Mouse (Mus musculus): ENCODE measurements around the gene Fam71e1. TPM values are rescaled to one million over a fixed set of nuclear protein-coding genes. Genes with fewer than 3 reads are reported as not detected.

Gene Fam71e1
- polyA plus RNA-seq, 1 experiment from 2014 or later = 28.9 TPM

DNA sequence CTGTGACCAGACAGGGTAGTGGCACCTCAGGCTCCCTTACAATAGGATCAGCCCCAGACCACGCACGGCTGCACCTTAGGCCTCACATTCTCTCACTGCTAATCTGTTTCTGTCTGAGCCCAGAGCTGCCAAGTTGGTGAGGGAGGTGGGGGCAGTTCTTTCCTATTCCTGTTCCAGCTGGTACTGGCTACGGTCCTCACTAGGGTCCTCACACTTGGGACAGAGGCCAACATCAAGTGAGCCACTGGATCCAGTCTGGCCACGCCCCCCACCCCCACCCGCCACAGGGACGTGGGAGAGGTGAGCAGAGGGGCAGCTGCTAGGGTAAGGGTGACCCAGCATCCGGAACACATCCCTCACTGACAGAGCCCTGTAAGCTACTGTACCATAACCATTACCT is 40.6 kb downstream of the Fam71e1 start:
- WGBS = 77% methylated on average over 7 of the region's 7 CpGs
- no peaks in the 10 kb centered on the region for H3K36me3 ChIP-seq (ENCODE audit: control insufficient read depth, insufficient read depth)
- no peak overlapping the region for H3K9ac ChIP-seq (replicated peaks; ENCODE audit: low read depth, low read length)

DNA sequence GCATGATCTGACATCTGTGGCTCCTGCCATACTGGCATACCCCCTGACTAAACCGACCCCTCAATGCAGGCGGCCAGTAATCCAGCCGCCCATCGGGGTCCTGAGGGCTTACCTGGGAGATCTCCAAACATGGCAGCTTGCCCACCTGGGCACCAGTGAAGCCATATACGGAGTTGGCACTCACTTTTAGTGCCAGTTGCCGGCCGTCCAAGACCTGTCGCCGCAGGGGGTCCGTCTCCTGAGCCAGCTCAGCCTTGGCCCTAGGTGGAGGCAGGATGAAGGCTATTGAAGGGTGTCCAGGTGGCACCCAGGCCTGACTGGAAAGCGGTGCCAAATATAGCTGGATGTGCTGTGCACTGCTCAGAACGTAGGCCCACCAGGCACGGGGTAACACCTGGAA is 41.1 kb downstream of the Fam71e1 start:
- Histone ChIP-seq H3K9ac (replicated peaks; ENCODE audit: low read depth, low read length) (no peak overlapping the region), H3K27ac (ENCODE audit: low read length) (no peak overlapping the region), H3K4me3 (replicated peaks; ENCODE audit: low read length) (no peak overlapping the region), H3K36me3 (ENCODE audit: control insufficient read depth, insufficient read depth) (no peaks in the 10 kb centered on the region), H3K4me2 (ENCODE audit: low read length) (no peak overlapping the region), H3K9me3 (ENCODE audit: control insufficient read depth, low read length) (no peaks in the 10 kb centered on the region), H3K27me3 (replicated peaks; ENCODE audit: control insufficient read depth, insufficient read depth, low read length) (no peaks in the 10 kb centered on the region), H3K4me1 (replicated peaks; ENCODE audit: control insufficient read depth, insufficient read depth, low read length) (no peaks in the 10 kb centered on the region)
- 86% methylated on average over 13 of the region's 13 CpGs for WGBS
- ATAC-seq = no peak

More for the DNA sequence above, 40.6 kb downstream of the Fam71e1 start:
- no peaks in the 10 kb centered on the region for H3K9me3 ChIP-seq (ENCODE audit: control insufficient read depth, low read length)
- no peak overlapping the region for H3K27ac ChIP-seq (ENCODE audit: low read length)
- no peak overlapping the region for H3K4me2 ChIP-seq (ENCODE audit: low read length)
- H3K4me3 ChIP-seq (replicated peaks; ENCODE audit: low read length) = no peak overlapping the region
- H3K27me3 ChIP-seq (replicated peaks; ENCODE audit: control insufficient read depth, insufficient read depth, low read length) = no peaks in the 10 kb centered on the region
- H3K4me1 ChIP-seq (replicated peaks; ENCODE audit: control insufficient read depth, insufficient read depth, low read length) = no peaks in the 10 kb centered on the region
- no peak for ATAC-seq

DNA sequence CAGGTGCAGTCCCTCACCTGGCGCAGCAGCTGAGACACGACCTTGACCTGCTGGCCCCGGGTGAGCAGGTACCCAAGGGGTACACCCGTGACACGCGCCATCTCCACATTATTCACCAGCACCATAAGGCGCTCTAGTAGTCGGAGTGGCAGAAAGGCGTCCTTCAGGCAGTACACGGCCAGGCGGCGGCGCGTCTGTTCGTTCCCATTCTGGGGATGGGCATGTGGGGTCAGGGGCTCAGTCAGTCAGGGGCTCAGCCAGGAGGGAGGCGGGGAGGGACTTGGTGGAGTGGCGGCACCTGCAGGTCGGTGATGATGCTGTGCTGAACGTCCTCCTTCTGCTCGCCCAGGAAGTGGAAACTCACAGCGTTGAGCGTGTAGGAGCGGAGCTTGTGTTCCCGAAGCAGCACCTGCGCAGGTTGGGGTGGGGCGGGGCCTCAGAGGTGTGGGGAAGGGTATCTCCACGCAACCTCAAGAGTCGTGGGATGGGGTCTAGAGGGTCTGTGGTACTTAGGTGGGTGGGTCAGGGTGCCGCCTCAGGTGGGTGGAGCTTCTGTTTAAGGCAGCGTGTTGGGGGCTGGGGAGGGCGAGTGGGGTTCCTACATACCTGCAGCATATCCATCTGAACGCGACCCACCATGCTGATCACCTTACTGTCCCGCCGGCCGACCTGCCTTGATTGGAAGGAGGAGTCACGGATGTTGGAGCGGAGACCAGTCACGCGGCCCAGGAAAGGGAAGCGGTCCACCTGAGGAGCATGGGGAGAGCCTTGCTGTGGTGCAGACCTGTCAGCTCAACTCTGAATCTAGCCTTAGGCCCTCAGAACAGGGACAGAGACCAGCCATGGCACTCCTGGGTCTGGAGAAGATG is 42.6 kb downstream of the Fam71e1 start:
- no peak overlapping the region for H3K4me3 ChIP-seq (replicated peaks; ENCODE audit: low read length)
- WGBS = 94% methylated on average over 41 of the region's 41 CpGs
- H3K36me3 ChIP-seq (ENCODE audit: control insufficient read depth, insufficient read depth) = no peaks in the 10 kb centered on the region

DNA sequence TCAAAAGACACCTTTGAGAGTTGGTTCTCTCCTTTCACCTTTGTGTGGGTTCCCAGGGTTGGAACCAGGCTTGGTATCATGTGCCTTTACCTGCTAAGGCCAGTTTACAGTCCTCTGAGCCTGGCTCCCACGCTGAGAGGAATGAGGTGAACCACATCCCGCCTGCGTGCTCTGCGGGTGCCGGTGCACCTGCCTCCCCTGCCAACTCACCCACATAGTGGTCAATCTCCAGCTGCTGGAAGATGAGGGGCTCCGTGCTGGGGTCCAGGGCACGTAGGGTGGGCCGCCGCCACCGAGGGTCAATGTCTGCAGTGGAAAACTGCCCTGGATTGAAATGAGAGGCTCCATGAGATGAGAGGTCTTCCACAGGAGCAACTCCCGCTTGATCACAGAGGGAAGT is 46.2 kb downstream of the Fam71e1 start:
- no peak overlapping the region for H3K4me3 ChIP-seq (replicated peaks; ENCODE audit: low read length)
- ATAC-seq = no peak
- H3K27ac ChIP-seq (ENCODE audit: low read length) = no peak overlapping the region
- no peaks in the 10 kb centered on the region for H3K9me3 ChIP-seq (ENCODE audit: control insufficient read depth, low read length)
- H3K36me3 ChIP-seq (ENCODE audit: control insufficient read depth, insufficient read depth) = no peaks in the 10 kb centered on the region
- H3K4me1 ChIP-seq (replicated peaks; ENCODE audit: control insufficient read depth, insufficient read depth, low read length) = peaks cover 4% of the 10 kb centered on the region
- H3K9ac ChIP-seq (replicated peaks; ENCODE audit: low read depth, low read length) = no peak overlapping the region
- 94% methylated on average over 11 of the region's 11 CpGs for WGBS
- H3K27me3 ChIP-seq (replicated peaks; ENCODE audit: control insufficient read depth, insufficient read depth, low read length) = no peaks in the 10 kb centered on the region
- H3K4me2 ChIP-seq (ENCODE audit: low read length) = no peak overlapping the region

More for the DNA sequence above, 42.6 kb downstream of the Fam71e1 start:
- Histone ChIP-seq H3K27me3 (replicated peaks; ENCODE audit: control insufficient read depth, insufficient read depth, low read length) (no peaks in the 10 kb centered on the region), H3K4me2 (ENCODE audit: low read length) (no peak overlapping the region), H3K27ac (ENCODE audit: low read length) (no peak overlapping the region), H3K9me3 (ENCODE audit: control insufficient read depth, low read length) (no peaks in the 10 kb centered on the region), H3K9ac (replicated peaks; ENCODE audit: low read depth, low read length) (no peak overlapping the region), H3K4me1 (replicated peaks; ENCODE audit: control insufficient read depth, insufficient read depth, low read length) (no peaks in the 10 kb centered on the region)
- no peak for ATAC-seq

DNA sequence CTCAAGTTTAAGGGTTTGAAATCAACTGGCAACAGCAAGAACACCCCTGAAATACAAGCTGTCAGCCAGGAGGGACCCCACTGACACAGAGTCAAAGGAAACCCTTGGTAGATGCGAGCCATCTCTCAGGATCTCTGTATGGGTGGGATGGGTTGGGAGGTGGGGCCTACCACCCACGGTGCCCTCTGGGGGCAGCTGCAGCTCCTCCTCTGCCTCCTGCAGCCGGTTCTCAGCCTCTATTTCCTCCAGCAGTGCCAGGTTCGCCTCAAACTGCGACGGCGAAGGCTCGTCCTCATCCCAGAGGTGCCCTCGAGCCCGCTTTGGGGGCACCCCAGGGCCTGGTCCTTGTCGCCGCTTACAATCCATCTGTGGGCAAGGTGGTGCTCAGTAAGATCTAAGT is 46.7 kb downstream of the Fam71e1 start:
- no peaks in the 10 kb centered on the region for H3K36me3 ChIP-seq (ENCODE audit: control insufficient read depth, insufficient read depth)
- peaks cover 9% of the 10 kb centered on the region for H3K4me1 ChIP-seq (replicated peaks; ENCODE audit: control insufficient read depth, insufficient read depth, low read length)
- H3K27ac ChIP-seq (ENCODE audit: low read length) = no peak overlapping the region
- H3K4me2 ChIP-seq (ENCODE audit: low read length) = no peak overlapping the region
- ATAC-seq = no peak
- no peaks in the 10 kb centered on the region for H3K9me3 ChIP-seq (ENCODE audit: control insufficient read depth, low read length)
- WGBS = 76% methylated on average over 12 of the region's 12 CpGs
- no peaks in the 10 kb centered on the region for H3K27me3 ChIP-seq (replicated peaks; ENCODE audit: control insufficient read depth, insufficient read depth, low read length)
- no peak overlapping the region for H3K4me3 ChIP-seq (replicated peaks; ENCODE audit: low read length)
- no peak overlapping the region for H3K9ac ChIP-seq (replicated peaks; ENCODE audit: low read depth, low read length)

DNA sequence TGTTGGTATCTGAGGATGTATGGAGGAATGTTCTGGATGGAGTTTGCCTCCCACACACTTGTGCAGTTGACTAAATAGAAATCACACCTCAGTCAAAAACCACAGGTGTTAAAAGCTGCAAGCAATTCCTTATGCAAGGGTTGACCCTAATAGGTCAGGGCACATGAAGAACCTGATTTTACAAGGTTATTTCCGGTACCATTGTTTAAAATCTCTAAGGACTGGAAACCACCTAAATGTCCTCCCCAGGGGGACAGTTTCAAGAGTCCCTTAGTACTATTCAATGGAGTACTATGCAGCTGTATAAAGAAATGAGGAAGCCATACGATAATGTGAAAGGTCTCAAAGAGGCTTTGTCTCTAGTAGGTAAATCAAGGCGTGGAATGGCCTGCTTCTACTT is 49.9 kb downstream of the Fam71e1 start:
- Histone ChIP-seq H3K27ac (ENCODE audit: low read length) (no peak overlapping the region), H3K4me3 (replicated peaks; ENCODE audit: low read length) (no peak overlapping the region), H3K9ac (replicated peaks; ENCODE audit: low read depth, low read length) (no peak overlapping the region), H3K9me3 (ENCODE audit: control insufficient read depth, low read length) (no peaks in the 10 kb centered on the region), H3K36me3 (ENCODE audit: control insufficient read depth, insufficient read depth) (peaks cover 8% of the 10 kb centered on the region), H3K27me3 (replicated peaks; ENCODE audit: control insufficient read depth, insufficient read depth, low read length) (no peaks in the 10 kb centered on the region), H3K4me2 (ENCODE audit: low read length) (no peak overlapping the region), H3K4me1 (replicated peaks; ENCODE audit: control insufficient read depth, insufficient read depth, low read length) (peaks cover 12% of the 10 kb centered on the region)
- 94% methylated on average over 3 of the region's 3 CpGs for WGBS
- no peak for ATAC-seq

DNA sequence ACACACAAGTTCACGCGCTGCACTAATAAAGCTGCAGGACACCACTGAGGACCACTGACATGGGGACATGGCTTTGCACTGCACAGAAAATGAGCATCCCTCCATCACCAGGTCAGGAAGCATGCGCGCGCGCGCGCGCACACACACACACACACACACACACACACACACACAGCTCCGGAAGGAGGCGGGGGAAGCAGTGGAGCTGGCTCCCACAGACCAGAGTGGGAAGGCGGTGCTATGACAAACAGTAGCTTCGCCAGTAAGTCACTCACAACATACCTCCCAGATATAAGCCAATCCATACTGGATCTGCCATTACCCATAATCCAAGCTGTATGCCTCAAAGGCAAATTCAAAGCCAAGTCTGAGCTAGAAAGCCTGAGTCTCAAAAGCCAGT is 50.7 kb downstream of the Fam71e1 start:
- no peak for ATAC-seq
- Histone ChIP-seq H3K9me3 (ENCODE audit: control insufficient read depth, low read length) (no peaks in the 10 kb centered on the region), H3K36me3 (ENCODE audit: control insufficient read depth, insufficient read depth) (peaks cover 10% of the 10 kb centered on the region), H3K4me2 (ENCODE audit: low read length) (no peak overlapping the region), H3K27me3 (replicated peaks; ENCODE audit: control insufficient read depth, insufficient read depth, low read length) (no peaks in the 10 kb centered on the region), H3K27ac (ENCODE audit: low read length) (no peak overlapping the region), H3K4me3 (replicated peaks; ENCODE audit: low read length) (no peak overlapping the region), H3K4me1 (replicated peaks; ENCODE audit: control insufficient read depth, insufficient read depth, low read length) (peaks cover 12% of the 10 kb centered on the region), H3K9ac (replicated peaks; ENCODE audit: low read depth, low read length) (no peak overlapping the region)
- whole genome bisulfite sequencing = 95% methylated on average over 13 of the region's 13 CpGs

DNA sequence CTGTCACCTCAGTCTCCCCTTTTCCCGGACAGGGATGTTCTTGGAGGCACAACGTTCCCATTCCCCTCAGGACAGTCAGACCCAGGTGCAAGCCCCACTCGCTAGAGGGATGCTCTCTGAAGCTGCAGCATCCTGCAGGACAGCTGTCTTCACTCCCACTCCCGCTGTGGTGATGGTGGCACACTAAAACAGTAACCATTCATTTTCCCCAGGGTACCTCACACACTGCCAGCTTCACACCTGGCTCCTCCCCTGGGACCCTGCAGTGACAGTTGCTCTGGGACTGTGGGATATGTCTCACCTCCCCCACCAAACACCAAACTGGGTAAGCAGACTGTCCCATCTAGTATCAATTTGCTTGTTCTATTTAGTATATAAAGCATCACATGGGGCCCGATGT is 51.3 kb downstream of the Fam71e1 start:
- Histone ChIP-seq H3K9me3 (ENCODE audit: control insufficient read depth, low read length) (no peaks in the 10 kb centered on the region), H3K4me1 (replicated peaks; ENCODE audit: control insufficient read depth, insufficient read depth, low read length) (peaks cover 16% of the 10 kb centered on the region), H3K27ac (ENCODE audit: low read length) (no peak overlapping the region), H3K4me2 (ENCODE audit: low read length) (peak overlapping the region; percentile 95), H3K36me3 (ENCODE audit: control insufficient read depth, insufficient read depth) (peaks cover 10% of the 10 kb centered on the region), H3K9ac (replicated peaks; ENCODE audit: low read depth, low read length) (peak overlapping the region; percentile 59), H3K4me3 (replicated peaks; ENCODE audit: low read length) (peak overlapping the region; percentile 59), H3K27me3 (replicated peaks; ENCODE audit: control insufficient read depth, insufficient read depth, low read length) (no peaks in the 10 kb centered on the region)
- no peak for ATAC-seq
- WGBS = 28% methylated on average over 5 of the region's 5 CpGs

DNA sequence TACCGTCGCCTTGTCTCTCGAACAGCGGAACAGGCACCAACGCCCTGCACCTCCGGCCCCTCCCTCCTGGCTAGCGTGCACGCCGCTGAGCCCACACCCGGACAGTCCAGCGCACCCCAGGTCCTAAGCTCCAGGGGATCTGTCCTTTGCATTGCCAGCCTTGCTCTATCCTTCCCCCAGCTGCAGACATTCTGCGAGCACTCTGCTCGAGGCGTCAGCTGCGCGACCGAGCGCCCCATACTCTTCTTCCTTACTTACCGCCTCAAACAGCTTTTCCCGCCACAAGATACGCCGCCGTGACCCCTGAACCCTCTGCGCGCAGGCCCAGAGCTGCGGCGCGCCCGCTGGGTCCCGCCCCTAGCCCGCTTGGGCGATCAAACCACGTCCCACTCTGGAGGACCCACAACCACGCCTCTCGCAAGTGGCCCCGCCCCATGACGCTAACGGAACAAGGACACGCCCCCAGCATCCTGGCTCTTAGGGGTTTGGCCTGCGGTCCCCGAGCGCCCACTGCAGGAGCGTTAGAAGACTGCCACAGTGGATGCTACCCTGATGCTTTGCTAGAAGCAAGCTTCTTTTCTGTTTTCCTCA is 52.2 kb downstream of the Fam71e1 start, which contains the start of gene Pold1:
TSS of gene Pold1 (minus strand) at position 353 of the 591 bp plus-strand sequence.
- Histone ChIP-seq H3K27ac (ENCODE audit: low read length) (peak within 1 kb of the TSS; percentile 62; the same call in 1 of the 2 replicates), H3K9me3 (ENCODE audit: control insufficient read depth, low read length) (no peaks in the 10 kb centered on the region), H3K9ac (replicated peaks; ENCODE audit: low read depth, low read length) (peak within 1 kb of the TSS; percentile 59), H3K4me3 (replicated peaks; ENCODE audit: low read length) (peak within 1 kb of the TSS; percentile 59), H3K4me2 (ENCODE audit: low read length) (peak within 1 kb of the TSS; percentile 95), H3K4me1 (replicated peaks; ENCODE audit: control insufficient read depth, insufficient read depth, low read length) (peaks cover 22% of the 10 kb centered on the region), H3K36me3 (ENCODE audit: control insufficient read depth, insufficient read depth) (peaks cover 10% of the 10 kb centered on the region), H3K27me3 (replicated peaks; ENCODE audit: control insufficient read depth, insufficient read depth, low read length) (no peaks in the 10 kb centered on the region)
- WGBS = under 1% methylated on average over 43 of the region's 43 CpGs
- peak; percentile 95 for ATAC-seq

Data from forebrain, embryonic 16.5 days (tissue).